Mouse (Mus musculus) embryonic facial prominence, embryonic 11.5 days (tissue): Measurements from ENCODE around the gene Rarg. TPM values are rescaled to one million over a fixed set of nuclear protein-coding genes. Genes with fewer than 3 reads are reported as not detected.

Experiments
- ATAC-seq: fragments of 200-750 bp; cut with Nextera tagmentation; replicated peaks from 2 replicates; pipeline ENCODE4 v1.8.0; 2017; ENCODE audit warnings: low read depth; ENCODE audit not compliant: insufficient number of reproducible peaks, low FRiP score, low TSS enrichment
- DNase-seq: peaks from one replicate; pipeline ENCODE4 v3.0.0-alpha.2; 2015; ENCODE audit warnings: low spot score
- H3K27ac ChIP-seq: fragments of 300-500 bp; sonication (generic); replicated peaks from 2 replicates; pipeline ENCODE4 v1.5.1; 2014; ENCODE audit warnings: mild to moderate bottlenecking, low read depth, low read length, control low read depth
- H3K27me3 ChIP-seq: fragments of 300-500 bp; sonication (generic); 2 replicates; pipeline ENCODE4 v1.6.1; 2014; ENCODE audit warnings: mild to moderate bottlenecking, low read length, moderate library complexity, mixed read lengths; ENCODE audit not compliant: control insufficient read depth, insufficient read depth
- H3K36me3 ChIP-seq: fragments of 300-500 bp; sonication (generic); replicated peaks from 2 replicates; pipeline ENCODE4 v1.6.1; 2014; ENCODE audit warnings: low read depth, mild to moderate bottlenecking, low read length, moderate library complexity, mixed read lengths; ENCODE audit not compliant: control insufficient read depth, insufficient read depth
- H3K4me1 ChIP-seq: fragments of 300-500 bp; sonication (generic); 2 replicates; pipeline ENCODE4 v1.6.1; 2014; ENCODE audit warnings: low read length, mixed read lengths; ENCODE audit not compliant: control insufficient read depth, insufficient read depth
- H3K4me2 ChIP-seq: fragments of 300-500 bp; sonication (generic); 2 replicates; pipeline ENCODE4 v1.6.1; 2014; ENCODE audit warnings: low read depth, mild to moderate bottlenecking, control low read depth, low read length, moderate library complexity
- H3K4me3 ChIP-seq: fragments of 300-500 bp; sonication (generic); 2 replicates; pipeline ENCODE4 v1.5.1; 2014; ENCODE audit warnings: low read depth, low read length, control low read depth
- H3K9ac ChIP-seq: fragments of 300-500 bp; sonication (generic); replicated peaks from 2 replicates; pipeline ENCODE4 v1.6.1; 2014; ENCODE audit warnings: mild to moderate bottlenecking, control low read depth, low read length
- H3K9me3 ChIP-seq: fragments of 300-500 bp; sonication (generic); replicated peaks from 2 replicates; pipeline ENCODE4 v1.6.1; 2016; ENCODE audit warnings: mild to moderate bottlenecking, low read length, inconsistent platforms, mixed read lengths; ENCODE audit not compliant: control insufficient read depth
- WGBS: fragments of 180-500 bp; shearing (Covaris S2); extraction: QIAGEN DNeasy Blood & Tissue Kit; methylation state at CpG from one replicate; pipeline ENCODE4 v1.1.7; 2014; 5-methylcytosine and 5-hydroxymethylcytosine counted together
- polyA plus RNA-seq: library from polyadenylated mRNA; unstranded; fragments of >200 nt; fragmentation: Nextera tagmentation; extraction: Ambion mirVana; gene quantifications from 2 replicates; pipeline ENCODE4 v1.2.1, GENCODE M21; 2014

Gene Rarg
- polyA plus RNA-seq, 1 experiment from 2014 or later = 68.1 TPM

- Histone ChIP-seq H3K4me2 (no peak overlapping the region), H3K27me3 (no peaks in the 10 kb centered on the region), H3K9ac (no peak overlapping the region), H3K36me3 (peaks cover 3% of the 10 kb centered on the region), H3K4me3 (no peak overlapping the region), H3K9me3 (no peaks in the 10 kb centered on the region), H3K4me1 (peaks cover 15% of the 10 kb centered on the region), H3K27ac (no peak overlapping the region)
- DNase-seq (peak; percentile 82), ATAC-seq (no peak; the same call in 1 of the 2 replicates)
- WGBS = 11% methylated on average over 9 of the region's 9 CpGs
Measured at GRCm38 (mm10) chr15:102239260-102239590, 18.1 kb downstream of the Rarg start.

GRCm38 (mm10) chr15:102238543-102239259, 18.6 kb downstream of the Rarg start:
- Histone ChIP-seq H3K27me3 (no peaks in the 10 kb centered on the region), H3K9ac (no peak overlapping the region), H3K4me2 (no peak overlapping the region), H3K4me1 (peaks cover 10% of the 10 kb centered on the region), H3K36me3 (peaks cover 3% of the 10 kb centered on the region), H3K4me3 (no peak overlapping the region), H3K27ac (no peak overlapping the region), H3K9me3 (no peaks in the 10 kb centered on the region)
- ATAC-seq (no peak), DNase-seq (no peak)
- WGBS = 89% methylated on average over 14 of the region's 14 CpGs

DNA sequence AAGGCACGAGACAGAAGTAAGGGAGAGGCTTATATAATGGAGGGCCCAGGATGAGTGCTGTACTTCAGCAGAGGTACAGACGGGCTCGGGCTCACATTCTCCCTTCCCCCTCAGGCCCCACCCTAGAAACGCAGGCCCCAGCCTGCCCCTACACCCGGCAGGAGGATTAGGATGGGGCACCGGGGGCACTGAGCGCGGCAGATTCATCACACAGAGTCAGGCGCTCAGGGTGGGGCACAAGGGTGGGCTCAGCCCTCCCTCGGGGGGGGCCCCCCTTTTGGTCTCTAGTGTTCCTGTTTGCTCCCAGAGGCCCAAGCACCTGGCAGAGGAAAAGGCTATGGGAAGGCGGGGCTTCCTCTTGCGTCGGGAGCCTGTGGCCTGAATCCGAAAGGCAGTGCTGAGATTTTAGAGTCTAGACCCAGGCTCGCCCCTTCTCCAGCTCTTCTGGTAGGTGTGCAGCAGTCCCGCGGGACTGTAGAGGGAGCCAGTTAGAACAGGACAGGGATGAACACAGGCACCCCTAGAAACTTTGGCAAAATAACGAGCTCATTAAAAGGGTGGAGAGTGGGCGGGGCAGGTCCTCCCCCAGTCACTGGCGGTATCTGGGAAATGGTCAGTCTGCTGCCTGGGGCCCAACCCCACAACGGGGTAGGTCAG, 21.8 kb downstream of the Rarg start:
- ATAC-seq (peak; percentile 25), DNase-seq (peak; percentile 51)
- H3K27ac ChIP-seq = no peak overlapping the region
- H3K4me2 ChIP-seq = no peak overlapping the region
- peaks cover 3% of the 10 kb centered on the region for H3K36me3 ChIP-seq
- no peaks in the 10 kb centered on the region for H3K9me3 ChIP-seq
- H3K4me1 ChIP-seq = no peaks in the 10 kb centered on the region
- no peaks in the 10 kb centered on the region for H3K27me3 ChIP-seq
- no peak overlapping the region; the same call in 1 of the 2 replicates for H3K9ac ChIP-seq
- WGBS = 38% methylated on average over 21 of the region's 21 CpGs
- no peak overlapping the region for H3K4me3 ChIP-seq

DNA sequence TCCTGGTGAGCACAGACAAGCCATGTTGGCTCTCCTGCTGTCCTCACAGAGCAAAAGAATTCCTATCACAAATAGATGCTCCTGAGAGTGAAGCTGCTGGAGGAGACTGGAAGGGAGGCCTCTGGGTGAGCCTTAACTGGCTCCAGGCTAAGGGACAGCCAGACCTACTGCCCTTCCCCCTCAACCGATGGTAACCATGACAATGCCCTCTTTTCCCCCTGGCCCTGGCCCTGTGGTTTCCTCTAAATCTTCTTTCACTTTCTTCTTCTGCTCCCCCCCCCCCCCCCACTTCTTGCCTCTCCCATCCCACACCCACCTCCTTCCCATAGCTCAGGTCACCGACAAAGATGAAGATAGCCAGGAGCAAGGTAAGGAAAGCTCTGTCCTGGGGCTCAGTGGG, 23.4 kb downstream of the Rarg start:
- no peak overlapping the region for H3K9ac ChIP-seq
- no peaks in the 10 kb centered on the region for H3K9me3 ChIP-seq
- no peaks in the 10 kb centered on the region for H3K27me3 ChIP-seq
- no peak overlapping the region for H3K4me2 ChIP-seq
- peaks cover 3% of the 10 kb centered on the region for H3K36me3 ChIP-seq
- no peaks in the 10 kb centered on the region for H3K4me1 ChIP-seq
- WGBS = 29% methylated on average over 2 of the region's 2 CpGs
- no peak for DNase-seq
- no peak overlapping the region for H3K27ac ChIP-seq
- no peak for ATAC-seq
- no peak overlapping the region for H3K4me3 ChIP-seq

GRCm38 (mm10) chr15:102232764-102233163, 24.6 kb downstream of the Rarg start:
- Histone ChIP-seq H3K36me3 (no peaks in the 10 kb centered on the region), H3K27me3 (no peaks in the 10 kb centered on the region), H3K4me2 (no peak overlapping the region), H3K9me3 (no peaks in the 10 kb centered on the region), H3K9ac (no peak overlapping the region), H3K4me1 (no peaks in the 10 kb centered on the region), H3K4me3 (no peak overlapping the region), H3K27ac (no peak overlapping the region)
- 86% methylated on average over 7 of the region's 7 CpGs for WGBS
- ATAC-seq (no peak), DNase-seq (no peak)

DNA sequence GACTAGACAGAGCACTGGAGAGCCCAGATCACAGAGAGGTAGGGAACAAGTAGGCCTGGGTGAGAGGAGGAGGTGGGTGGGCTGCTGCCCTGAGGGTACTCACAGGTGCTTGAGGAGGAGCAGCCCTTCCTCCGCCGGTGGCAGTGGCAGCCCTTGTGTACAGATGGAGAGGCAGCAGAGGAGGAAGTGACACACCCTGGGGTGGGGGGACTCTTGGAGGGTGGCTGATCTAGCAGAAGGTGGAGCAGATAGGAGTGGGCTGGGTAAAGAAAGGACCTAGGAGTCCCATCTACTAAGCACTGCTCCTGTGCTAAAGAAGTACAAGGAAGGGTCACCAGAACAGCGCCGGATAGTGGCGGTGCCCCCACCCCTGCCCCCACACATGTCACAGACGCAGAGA, 25.6 kb downstream of the Rarg start, which contains the start of gene Itgb7:
Gene Itgb7 (minus strand): TSS at position 197 of the 400 bp plus-strand sequence.
- ATAC-seq = no peak; the same call in 1 of the 2 replicates
- H3K27me3 ChIP-seq = no peaks in the 10 kb centered on the region
- no peak within 1 kb of the TSS for H3K4me3 ChIP-seq
- no peak within 1 kb of the TSS for H3K27ac ChIP-seq
- no peak for DNase-seq
- H3K4me1 ChIP-seq = no peaks in the 10 kb centered on the region
- no peak within 1 kb of the TSS for H3K9ac ChIP-seq
- H3K9me3 ChIP-seq = no peaks in the 10 kb centered on the region
- H3K4me2 ChIP-seq = no peak within 1 kb of the TSS
- 44% methylated on average over 6 of the region's 6 CpGs for WGBS
- H3K36me3 ChIP-seq = no peaks in the 10 kb centered on the region

- WGBS = 78% methylated on average over 17 of the region's 17 CpGs
- no peak for DNase-seq
- H3K9ac ChIP-seq = no peak overlapping the region
- H3K4me3 ChIP-seq = no peak overlapping the region
- no peak overlapping the region for H3K4me2 ChIP-seq
- H3K27ac ChIP-seq = no peak overlapping the region
- no peaks in the 10 kb centered on the region for H3K9me3 ChIP-seq
- H3K36me3 ChIP-seq = no peaks in the 10 kb centered on the region
- ATAC-seq = no peak
- H3K4me1 ChIP-seq = no peaks in the 10 kb centered on the region
- H3K27me3 ChIP-seq = no peaks in the 10 kb centered on the region
Measured at GRCm38 (mm10) chr15:102230408-102231321, 26.7 kb downstream of the Rarg start.
